Mouse (Mus musculus): ENCODE results near the gene Ddx3x. TPM values are rescaled to one million over a fixed set of nuclear protein-coding genes. Genes with fewer than 3 reads are reported as not detected.
A peak's percentile ranks its signal among the peaks of the same experiment; 100 is the strongest.

Gene Ddx3x
- polyA plus RNA-seq, 1 experiment: 38.9 TPM

- Histone ChIP-seq H3ac (ENCODE audit: control insufficient read depth, insufficient read length) (no peak overlapping the region), H3K4me3 (peak overlapping the region; percentile 30), H3K4me2 (ENCODE audit: low read depth) (peak overlapping the region; percentile 67), H3K27me3 (ENCODE audit: control insufficient read depth, insufficient read depth, insufficient read length) (no peaks in the 10 kb centered on the region), H3K79me2 (ENCODE audit: control insufficient read depth, insufficient read depth) (no peaks in the 10 kb centered on the region), H3K36me3 (ENCODE audit: control insufficient read depth, insufficient read depth) (no peaks in the 10 kb centered on the region)
- peak; percentile 60 for TF ChIP-seq POLR2AphosphoS2 (IDR thresholded peaks at IDR 0.05; ENCODE audit: insufficient read length, low read depth)
- TF ChIP-seq POLR2A (IDR thresholded peaks at IDR 0.05; ENCODE audit: insufficient read length, low read depth): peak; percentile 52
- no peak for TF ChIP-seq TCF3 (IDR thresholded peaks at IDR 0.05; ENCODE audit: insufficient read length, low read depth)
These were observed 38.3 kb upstream of the Ddx3x start for GRCm38 (mm10) chrX:13242320-13243096.

DNA sequence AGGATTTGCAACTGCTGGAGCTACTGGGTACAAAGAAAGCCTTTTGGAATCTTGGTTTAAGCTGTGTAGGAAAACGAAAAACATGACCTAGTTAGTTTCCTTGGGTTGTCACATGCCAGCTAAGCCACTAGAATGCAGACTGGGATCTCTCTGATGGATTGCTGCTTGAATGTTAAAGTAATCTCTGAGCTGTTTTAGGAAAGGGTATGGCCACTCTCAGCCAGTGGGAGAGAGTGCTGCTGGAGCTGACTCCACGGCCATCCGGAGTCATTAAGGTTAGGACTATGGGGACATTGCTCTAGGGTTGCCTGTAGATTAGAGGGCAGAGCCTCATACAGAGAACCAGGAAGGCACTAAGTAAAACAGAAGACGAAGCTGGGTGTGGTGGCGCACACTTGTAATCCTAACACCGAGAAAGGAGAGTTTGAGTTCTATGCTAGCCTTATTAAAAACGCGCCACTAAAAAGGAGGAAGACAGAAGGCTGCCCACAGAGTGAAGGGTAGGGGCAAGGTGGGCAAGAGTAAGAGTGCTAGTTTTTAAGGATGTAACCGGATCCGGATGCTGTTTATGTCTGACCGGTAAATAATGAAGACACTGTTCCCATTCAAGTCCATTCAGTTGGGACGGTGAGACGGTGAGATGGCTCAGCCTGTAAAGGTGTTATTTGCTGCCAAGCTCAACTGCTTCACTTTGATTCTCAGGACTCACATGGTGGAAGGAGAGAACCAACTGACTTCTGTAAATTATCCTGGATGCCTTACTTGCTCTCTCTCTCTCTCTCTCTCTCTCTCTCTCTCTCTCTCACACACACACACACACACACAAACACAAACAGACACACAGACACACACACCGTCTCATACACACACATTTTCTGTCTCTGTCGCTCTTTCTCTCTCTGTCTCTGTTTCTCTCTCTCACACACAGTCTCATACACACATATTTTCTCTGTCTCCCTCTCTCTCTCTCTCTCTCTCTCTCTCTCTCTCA is 37.3 kb upstream of the Ddx3x start:
- TF ChIP-seq TCF3 (IDR thresholded peaks at IDR 0.05; ENCODE audit: insufficient read length, low read depth) (no peak), E2F4 (IDR thresholded peaks at IDR 0.05; ENCODE audit: insufficient read depth) (no peak), POLR2A (IDR thresholded peaks at IDR 0.05; ENCODE audit: insufficient read length, low read depth) (no peak), MYOG (IDR thresholded peaks at IDR 0.05; ENCODE audit: control insufficient read depth in 1 of 3, insufficient read depth in 1 of 3, insufficient read length in 2 of 3, low read depth in 2 of 3) (no peak), SRF (IDR thresholded peaks at IDR 0.05; ENCODE audit: control insufficient read depth, insufficient read length, low read depth) (no peak), REST (IDR thresholded peaks at IDR 0.05; ENCODE audit: insufficient read depth, insufficient read length) (no peak), CEBPB (IDR thresholded peaks at IDR 0.05; ENCODE audit: insufficient read depth, poor library complexity, severe bottlenecking) (no peak), MYOD1 (IDR thresholded peaks at IDR 0.05; ENCODE audit: control insufficient read depth in 1 of 3, insufficient read length in 2 of 3, low read depth in 2 of 3) (no peak), TCF12 (IDR thresholded peaks at IDR 0.05; ENCODE audit: insufficient read depth, poor library complexity, severe bottlenecking) (no peak), POLR2AphosphoS2 (IDR thresholded peaks at IDR 0.05; ENCODE audit: insufficient read length, low read depth) (no peak), USF1 (IDR thresholded peaks at IDR 0.05; ENCODE audit: low read depth) (no peak), MAX (IDR thresholded peaks at IDR 0.05; ENCODE audit: low read depth) (no peak)
- Histone ChIP-seq H3ac (ENCODE audit: control insufficient read depth, insufficient read length) (no peak overlapping the region), H3K27me3 (ENCODE audit: control insufficient read depth, insufficient read depth, insufficient read length) (no peaks in the 10 kb centered on the region), H3K36me3 (ENCODE audit: control insufficient read depth, insufficient read depth) (no peaks in the 10 kb centered on the region), H3K4me2 (ENCODE audit: low read depth) (peak overlapping the region; percentile 67), H3K4me3 (peak overlapping the region; percentile 30), H3K79me2 (ENCODE audit: control insufficient read depth, insufficient read depth) (no peaks in the 10 kb centered on the region)

- Histone ChIP-seq H3ac (ENCODE audit: control insufficient read depth, insufficient read length) (no peak overlapping the region), H3K36me3 (ENCODE audit: control insufficient read depth, insufficient read depth) (no peaks in the 10 kb centered on the region), H3K79me2 (ENCODE audit: control insufficient read depth, insufficient read depth) (no peaks in the 10 kb centered on the region), H3K27me3 (ENCODE audit: control insufficient read depth, insufficient read depth, insufficient read length) (no peaks in the 10 kb centered on the region), H3K4me2 (ENCODE audit: low read depth) (no peak overlapping the region), H3K4me3 (no peak overlapping the region)
- TF ChIP-seq MYOD1 (IDR thresholded peaks at IDR 0.05; ENCODE audit: control insufficient read depth in 1 of 3, insufficient read length in 2 of 3, low read depth in 2 of 3): no peak
- TF ChIP-seq REST (IDR thresholded peaks at IDR 0.05; ENCODE audit: insufficient read depth, insufficient read length): no peak
- no peak for TF ChIP-seq USF1 (IDR thresholded peaks at IDR 0.05; ENCODE audit: low read depth)
These were observed 36.2 kb upstream of the Ddx3x start for GRCm38 (mm10) chrX:13244588-13244987.

DNA sequence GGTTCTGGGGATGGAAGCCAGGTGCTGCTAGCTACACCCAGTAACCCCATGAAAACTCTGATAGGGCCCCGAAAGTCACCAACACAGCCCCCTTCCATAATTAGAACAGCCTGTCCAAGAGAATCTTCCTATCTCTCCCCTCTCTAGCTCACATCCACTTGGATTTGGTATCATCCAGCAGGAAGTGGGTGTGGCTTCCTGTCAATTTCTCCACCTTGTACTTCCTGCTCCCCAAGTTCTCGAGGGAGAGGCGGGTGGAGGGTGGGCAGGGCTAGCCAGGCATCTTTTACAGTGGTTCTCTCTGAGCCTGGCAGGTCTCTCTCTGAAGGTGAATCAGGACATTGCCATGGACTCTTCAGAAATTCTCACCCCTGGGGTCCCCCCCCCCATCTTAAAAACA is 35.7 kb upstream of the Ddx3x start:
- no peak overlapping the region for H3K4me3 ChIP-seq
- H3K27me3 ChIP-seq (ENCODE audit: control insufficient read depth, insufficient read depth, insufficient read length): no peaks in the 10 kb centered on the region
- no peaks in the 10 kb centered on the region for H3K36me3 ChIP-seq (ENCODE audit: control insufficient read depth, insufficient read depth)
- H3K4me2 ChIP-seq (ENCODE audit: low read depth): no peak overlapping the region
- no peak overlapping the region for H3ac ChIP-seq (ENCODE audit: control insufficient read depth, insufficient read length)
- TF ChIP-seq USF1 (IDR thresholded peaks at IDR 0.05; ENCODE audit: low read depth): no peak
- no peak for TF ChIP-seq CEBPB (IDR thresholded peaks at IDR 0.05; ENCODE audit: insufficient read depth, poor library complexity, severe bottlenecking)
- TF ChIP-seq POLR2AphosphoS2 (IDR thresholded peaks at IDR 0.05; ENCODE audit: insufficient read length, low read depth): no peak
- no peak for TF ChIP-seq E2F4 (IDR thresholded peaks at IDR 0.05; ENCODE audit: insufficient read depth)
- no peak for TF ChIP-seq TCF3 (IDR thresholded peaks at IDR 0.05; ENCODE audit: insufficient read length, low read depth)
- no peak for TF ChIP-seq REST (IDR thresholded peaks at IDR 0.05; ENCODE audit: insufficient read depth, insufficient read length)
- TF ChIP-seq MYOD1 (IDR thresholded peaks at IDR 0.05; ENCODE audit: control insufficient read depth in 1 of 3, insufficient read length in 2 of 3, low read depth in 2 of 3): no peak
- no peak for TF ChIP-seq SRF (IDR thresholded peaks at IDR 0.05; ENCODE audit: control insufficient read depth, insufficient read length, low read depth)
- TF ChIP-seq TCF12 (IDR thresholded peaks at IDR 0.05; ENCODE audit: insufficient read depth, poor library complexity, severe bottlenecking): no peak
- no peak for TF ChIP-seq MYOG (IDR thresholded peaks at IDR 0.05; ENCODE audit: control insufficient read depth in 1 of 3, insufficient read depth in 1 of 3, insufficient read length in 2 of 3, low read depth in 2 of 3)
- no peak for TF ChIP-seq POLR2A (IDR thresholded peaks at IDR 0.05; ENCODE audit: insufficient read length, low read depth)
- no peaks in the 10 kb centered on the region for H3K79me2 ChIP-seq (ENCODE audit: control insufficient read depth, insufficient read depth)

All from myocyte (in vitro differentiated cells).